Mouse (Mus musculus) ES-Bruce4 (cell line): ENCODE data around the gene Banf1. TPM values are rescaled to one million over a fixed set of nuclear protein-coding genes. Genes with fewer than 3 reads are reported as not detected.

Experiments
- H3K27ac ChIP-seq: 2 replicates; pipeline ENCODE4 v1.5.1; 2012; ENCODE audit warnings: low read length, inconsistent platforms; ENCODE audit not compliant: insufficient read depth
- H3K27me3 ChIP-seq: 2 replicates; pipeline ENCODE4 v1.6.1; 2012; ENCODE audit warnings: mild to moderate bottlenecking, low read length, inconsistent platforms; ENCODE audit not compliant: control insufficient read depth, poor library complexity, insufficient read depth, severe bottlenecking
- H3K36me3 ChIP-seq: 2 replicates; pipeline ENCODE4 v1.6.1; 2012; ENCODE audit warnings: inconsistent platforms, mild to moderate bottlenecking, low read length, moderate library complexity; ENCODE audit not compliant: control insufficient read depth, poor library complexity, insufficient read depth, severe bottlenecking
- H3K4me1 ChIP-seq: one replicate; pipeline ENCODE4 v1.8.1; 2011; ENCODE audit warnings: low read length; ENCODE audit not compliant: control insufficient read depth, insufficient read depth
- H3K4me3 ChIP-seq: 2 replicates; pipeline ENCODE4 v1.5.1; 2011; ENCODE audit warnings: low read depth, mild to moderate bottlenecking, low read length
- H3K9ac ChIP-seq: 2 replicates; pipeline ENCODE4 v1.6.1; 2012; ENCODE audit warnings: low read depth, mild to moderate bottlenecking, inconsistent platforms; ENCODE audit not compliant: poor library complexity, severe bottlenecking
- H3K9me3 ChIP-seq: replicated peaks from 2 replicates; pipeline ENCODE4 v1.6.1; 2012; ENCODE audit warnings: mild to moderate bottlenecking, low read length, inconsistent platforms; ENCODE audit not compliant: control insufficient read depth, poor library complexity, insufficient read depth, severe bottlenecking
- CTCF ChIP-seq: IDR thresholded peaks from one replicate; pipeline ENCODE4 v1.8.1; 2011; ENCODE audit warnings: low read depth, low read length
- EP300 ChIP-seq: IDR thresholded peaks from 2 replicates; pipeline ENCODE4 v1.6.1; 2011; ENCODE audit warnings: low read depth, low read length; ENCODE audit not compliant: insufficient read depth
- POLR2A ChIP-seq: IDR thresholded peaks from one replicate; pipeline ENCODE4 v1.8.1; 2011; ENCODE audit warnings: low read length; ENCODE audit not compliant: insufficient read depth
- polyA plus RNA-seq: library from polyadenylated mRNA; stranded (reverse); fragments of >200 nt; gene quantifications from 2 replicates; pipeline ENCODE4 v1.2.4, GENCODE M21; 2011; ENCODE audit warnings: low read depth; ENCODE audit not compliant: missing spikeins, insufficient read depth, insufficient read length

Banf1 gene
- 370 and 395 TPM in 2 replicates for polyA plus RNA-seq

DNA sequence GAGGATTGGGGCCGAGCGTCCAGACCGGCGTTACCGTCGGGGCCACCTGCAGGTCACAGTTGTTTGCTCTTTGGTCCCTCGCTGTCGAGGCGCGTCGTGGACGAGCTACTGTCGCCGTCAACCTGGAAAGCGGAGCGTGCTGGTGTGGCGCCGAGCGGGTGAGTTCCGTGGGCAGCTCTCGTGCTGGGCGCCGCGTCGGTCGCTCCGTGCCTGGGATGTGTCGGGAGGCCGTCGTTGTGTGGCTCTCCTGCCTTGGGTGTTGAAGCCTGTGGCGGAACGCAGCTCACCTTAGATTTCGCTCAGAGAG, at the start of gene Banf1:
Gene Banf1, minus strand, starts transcription at position 116 of the 307 bp plus-strand sequence.
- no peak for TF ChIP-seq POLR2A
- no peak for TF ChIP-seq CTCF
- no peak for TF ChIP-seq EP300
- peaks cover 5% of the 10 kb centered on the region for H3K4me1 ChIP-seq
- peak within 1 kb of the TSS; percentile 83 for H3K27ac ChIP-seq
- no peaks in the 10 kb centered on the region for H3K9me3 ChIP-seq
- H3K9ac ChIP-seq: peak within 1 kb of the TSS; percentile 75
- peaks cover 31% of the 10 kb centered on the region for H3K36me3 ChIP-seq
- peak within 1 kb of the TSS; percentile 97 for H3K4me3 ChIP-seq
- no peaks in the 10 kb centered on the region for H3K27me3 ChIP-seq

DNA sequence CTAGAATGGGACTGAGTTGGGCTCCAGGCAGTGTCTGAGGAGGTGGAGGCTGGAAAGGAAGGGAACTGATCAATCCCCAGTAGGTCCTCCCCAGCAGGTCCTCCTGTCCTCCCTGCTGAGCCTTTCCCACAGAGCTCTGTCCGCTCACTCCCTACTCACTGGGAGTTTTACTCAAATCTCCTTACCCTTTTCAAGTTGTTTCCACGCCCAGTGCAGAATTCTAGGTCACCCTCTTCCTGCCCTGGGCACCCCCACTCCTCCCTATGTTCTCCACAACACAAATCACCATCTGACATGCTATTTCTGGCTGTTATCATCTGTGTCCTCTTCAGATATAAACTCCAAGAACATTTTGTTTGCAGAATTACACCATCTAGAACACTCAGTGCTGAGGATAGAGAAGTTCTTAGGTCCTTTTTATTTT, 47.6 kb upstream of the Banf1 start:
- H3K9ac ChIP-seq: no peak overlapping the region
- no peaks in the 10 kb centered on the region for H3K4me1 ChIP-seq
- no peaks in the 10 kb centered on the region for H3K9me3 ChIP-seq
- no peaks in the 10 kb centered on the region for H3K27me3 ChIP-seq
- no peak for TF ChIP-seq EP300
- no peak for TF ChIP-seq CTCF
- no peaks in the 10 kb centered on the region for H3K36me3 ChIP-seq
- no peak overlapping the region for H3K27ac ChIP-seq
- H3K4me3 ChIP-seq: no peak overlapping the region

DNA sequence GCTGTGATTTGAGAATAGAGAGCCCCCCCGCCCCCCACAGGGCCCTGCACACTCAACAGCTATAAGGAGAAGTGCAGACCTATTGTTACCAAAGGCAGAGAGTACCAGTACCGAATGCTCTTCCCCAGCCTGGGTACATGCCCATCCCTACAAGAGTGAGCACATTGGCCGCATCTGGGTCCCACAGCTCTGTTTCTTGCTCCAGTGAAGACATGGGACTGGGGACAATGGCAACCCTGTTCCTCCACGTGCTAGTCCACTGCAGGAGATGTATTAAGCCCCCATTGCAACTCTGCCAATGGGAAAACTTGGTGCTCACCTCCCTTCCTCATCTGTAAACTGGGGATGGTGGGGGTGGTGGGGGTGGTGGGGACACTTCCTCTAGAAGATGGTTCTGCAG, 46.9 kb upstream of the Banf1 start:
- H3K4me3 ChIP-seq: no peak overlapping the region
- no peak for TF ChIP-seq EP300
- TF ChIP-seq POLR2A: no peak
- TF ChIP-seq CTCF: no peak
- H3K4me1 ChIP-seq: no peaks in the 10 kb centered on the region
- no peaks in the 10 kb centered on the region for H3K27me3 ChIP-seq
- H3K36me3 ChIP-seq: no peaks in the 10 kb centered on the region
- no peak overlapping the region for H3K9ac ChIP-seq
- H3K27ac ChIP-seq: no peak overlapping the region
- H3K9me3 ChIP-seq: no peaks in the 10 kb centered on the region

DNA sequence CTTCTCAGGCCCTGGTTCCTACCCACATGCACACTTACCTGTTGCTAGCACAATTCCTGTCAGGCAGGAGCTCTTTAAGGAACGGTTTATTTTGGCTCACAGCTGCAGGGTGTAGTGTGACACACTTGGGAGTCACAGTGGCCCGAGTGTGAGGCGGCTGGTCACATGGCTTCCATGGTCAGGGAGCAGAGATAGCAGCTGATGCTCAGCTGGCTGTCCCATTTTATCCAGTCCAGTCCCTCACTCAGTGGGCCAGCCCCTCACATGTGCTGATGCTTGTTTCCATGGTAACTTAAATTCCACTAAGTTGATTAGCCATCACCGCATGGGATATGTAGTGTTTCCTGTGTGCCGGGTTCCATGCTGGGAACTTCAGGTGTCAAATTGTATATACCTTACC, 45.0 kb upstream of the Banf1 start:
- TF ChIP-seq EP300 (no peak), CTCF (no peak), POLR2A (no peak)
- H3K9me3 ChIP-seq: no peaks in the 10 kb centered on the region
- H3K36me3 ChIP-seq: no peaks in the 10 kb centered on the region
- no peak overlapping the region for H3K4me3 ChIP-seq
- no peak overlapping the region for H3K27ac ChIP-seq
- H3K9ac ChIP-seq: no peak overlapping the region
- H3K4me1 ChIP-seq: peaks cover 3% of the 10 kb centered on the region
- no peaks in the 10 kb centered on the region for H3K27me3 ChIP-seq

DNA sequence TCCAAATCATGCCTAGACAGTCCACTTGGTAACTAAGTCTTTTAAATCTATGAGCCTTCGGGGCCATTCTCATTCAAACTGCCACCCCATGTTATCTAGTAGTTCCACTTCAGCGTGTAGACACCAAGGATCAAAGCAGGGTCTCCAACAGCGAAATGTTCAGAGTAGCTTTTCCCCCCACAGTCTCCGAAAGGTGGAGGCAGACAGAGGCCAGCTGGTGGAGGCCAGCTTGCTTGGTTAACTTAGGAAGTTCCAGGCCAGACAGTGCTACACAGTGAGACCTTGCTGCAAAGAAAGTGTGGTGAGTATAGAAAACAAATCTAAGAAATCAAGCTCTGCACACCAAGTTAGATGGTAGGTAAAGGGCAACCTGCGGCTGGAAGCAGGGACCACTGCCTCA, 43.7 kb upstream of the Banf1 start:
- Histone ChIP-seq H3K9me3 (no peaks in the 10 kb centered on the region), H3K36me3 (no peaks in the 10 kb centered on the region), H3K9ac (no peak overlapping the region), H3K4me3 (no peak overlapping the region), H3K27ac (no peak overlapping the region), H3K4me1 (peaks cover 3% of the 10 kb centered on the region), H3K27me3 (no peaks in the 10 kb centered on the region)
- TF ChIP-seq POLR2A: no peak
- no peak for TF ChIP-seq EP300
- no peak for TF ChIP-seq CTCF

DNA sequence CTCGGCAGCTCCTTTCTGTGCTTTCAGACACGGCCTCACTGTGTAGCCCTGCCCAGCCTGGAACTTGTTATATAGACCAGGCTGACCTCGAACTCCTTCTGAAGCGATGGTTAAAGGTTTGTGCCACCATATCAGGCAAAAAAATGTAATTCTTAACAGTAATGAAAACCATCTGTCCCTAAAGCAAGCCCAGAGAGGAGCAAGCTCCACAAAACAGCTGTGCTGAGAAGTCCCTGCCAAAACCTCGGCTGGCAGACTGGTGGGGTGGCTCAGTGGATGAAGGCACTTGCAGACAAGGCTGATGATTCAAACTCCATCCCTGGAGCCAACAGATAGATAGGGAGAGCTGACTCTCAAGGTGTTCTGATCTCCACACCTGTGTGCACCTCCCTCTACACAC, 42.1 kb upstream of the Banf1 start:
- TF ChIP-seq CTCF (no peak), POLR2A (no peak), EP300 (no peak)
- Histone ChIP-seq H3K27me3 (no peaks in the 10 kb centered on the region), H3K9me3 (no peaks in the 10 kb centered on the region), H3K4me3 (no peak overlapping the region), H3K36me3 (no peaks in the 10 kb centered on the region), H3K9ac (no peak overlapping the region), H3K4me1 (peaks cover 3% of the 10 kb centered on the region), H3K27ac (0 out of 2 replicates have a peak overlapping the region, but pooled peaks have one; percentile 4)
